Mouse (Mus musculus) megakaryocyte-erythroid progenitor cell, adult 5 weeks (primary cell): Measurements from ENCODE around the gene Tfap2e. TPM values are rescaled to one million over a fixed set of nuclear protein-coding genes. Genes with fewer than 3 reads are reported as not detected.

Experiments
- polyA plus RNA-seq: library from polyadenylated mRNA; stranded (reverse); fragments of >175 nt; gene quantifications from 2 replicates; pipeline ENCODE4 v1.2.3, GENCODE M21; 2012

Gene Tfap2e
- 0.16 and 0.21 TPM in 2 replicates for polyA plus RNA-seq

GRCm38 (mm10) chr4:126736001-126736414 is at the start of gene Tfap2e:
Tfap2e (minus strand) TSS chr4:126736240.

DNA sequence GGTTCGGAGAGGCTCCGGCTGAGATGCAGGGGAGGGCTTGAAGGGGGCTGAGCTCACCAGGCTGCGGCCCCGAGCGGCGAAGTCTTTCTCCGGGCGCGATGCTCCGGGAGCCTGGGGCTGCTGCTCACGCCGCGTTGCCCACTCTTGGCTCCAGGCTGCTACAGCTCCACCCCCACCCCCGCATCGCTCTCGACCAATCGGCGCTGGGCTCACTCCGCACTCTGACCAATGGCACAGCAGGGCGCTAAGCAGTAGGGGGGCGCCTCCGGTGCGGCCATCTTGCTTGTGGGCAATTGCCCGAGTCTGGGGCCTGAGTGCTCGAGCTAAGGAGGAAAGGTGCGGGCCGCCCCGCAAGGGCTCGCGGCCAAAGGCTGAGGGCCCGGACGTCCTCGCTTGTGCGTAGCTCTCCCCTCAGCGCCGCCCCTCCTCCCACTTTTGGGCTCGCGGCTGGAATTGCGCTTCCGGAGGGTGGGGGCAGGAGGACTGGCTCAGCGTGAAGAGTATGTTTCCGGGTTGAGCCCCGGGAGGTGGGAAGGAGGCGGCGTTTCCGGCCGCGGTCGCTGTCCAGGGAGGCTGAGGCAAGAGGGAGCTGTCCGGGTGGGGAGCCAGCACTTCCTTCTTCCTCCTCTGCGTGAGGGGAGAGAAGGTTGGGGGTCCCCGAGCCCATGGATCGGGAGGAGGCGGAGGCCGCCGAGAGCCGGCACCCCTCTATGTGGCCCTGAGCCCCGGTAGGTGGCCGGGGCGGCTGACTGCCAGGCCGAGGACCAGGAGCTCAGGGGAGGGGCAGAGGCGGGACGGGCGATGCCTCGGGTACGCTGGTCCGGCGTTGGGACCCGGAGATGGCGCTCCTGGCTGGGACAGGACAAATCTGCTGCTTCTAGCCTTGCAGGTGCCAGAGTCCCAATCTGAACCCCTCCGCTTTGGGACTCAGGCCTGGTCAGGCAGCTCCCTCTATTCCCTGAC is 17.5 kb upstream of the Tfap2e start, which contains the start of the genes Ncdn and AU040320:
TSS of gene Ncdn (minus strand) at position 171 of the 963 bp plus-strand sequence.
TSS of gene AU040320 (plus strand) at position 277 of the 963 bp plus-strand sequence.

GRCm38 (mm10) chr4:126677054-126678003 is 58.7 kb downstream of the Tfap2e start, which contains the start of gene Psmb2:
Psmb2 (plus strand) TSS chr4:126677630.

Other genes with a start within 250 kb of the Tfap2e start
- gene Ago4, start 202.8 kb downstream of the Tfap2e start, polyA plus RNA-seq: 0.67 and 0.78 TPM in 2 replicates
- 4.5 and 7.8 TPM in 2 replicates for gene Clspn, start 179.3 kb downstream of the Tfap2e start, polyA plus RNA-seq
- 1.2 and 1.5 TPM in 2 replicates for gene 5730409E04Rik, start 126.4 kb downstream of the Tfap2e start, polyA plus RNA-seq
- gene Psmb2, start 58.6 kb downstream of the Tfap2e start, polyA plus RNA-seq: 139 and 174 TPM in 2 replicates
- gene Ncdn, start 17.2 kb upstream of the Tfap2e start, polyA plus RNA-seq: 92.0 and 97.4 TPM in 2 replicates
- gene AU040320, start 17.3 kb upstream of the Tfap2e start, polyA plus RNA-seq: 17.0 and 23.8 TPM in 2 replicates
- gene Zmym4, start 231.9 kb upstream of the Tfap2e start, polyA plus RNA-seq: 2.2 TPM in 2 replicates